Mouse (Mus musculus): Measurements from ENCODE around the gene D3Ertd254e. TPM values are rescaled to one million over a fixed set of nuclear protein-coding genes. Genes with fewer than 3 reads are reported as not detected.

The D3Ertd254e gene
- total and polyA plus RNA-seq, 2 experiments from 2014 or later, result 12.5 to 17.6 TPM

DNA sequence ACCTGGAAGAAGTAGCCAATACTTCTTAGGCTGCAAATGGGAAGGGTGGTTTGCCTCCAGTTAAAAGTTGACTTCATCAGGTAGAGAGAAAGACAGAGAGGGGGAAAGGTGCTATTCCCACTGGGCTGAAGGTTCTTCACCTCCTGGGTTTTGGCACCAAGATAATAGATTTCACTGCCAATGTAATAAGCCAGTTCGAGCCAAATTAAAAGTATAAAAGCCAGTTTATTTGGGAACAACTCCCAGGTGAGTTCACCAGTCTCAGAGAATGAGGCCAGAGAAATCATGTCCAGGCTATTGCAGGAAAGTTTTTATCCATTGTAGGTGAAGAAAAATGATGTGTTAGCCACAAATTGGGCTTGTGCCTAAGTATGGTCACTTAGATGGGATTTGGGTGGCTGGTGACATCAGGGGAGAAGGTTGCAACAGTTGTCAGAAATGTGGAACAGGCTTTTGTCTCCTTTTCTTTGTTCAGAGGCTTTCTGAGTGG is 12.6 kb upstream of the D3Ertd254e start:
- DNase-seq (ENCODE audit: low spot score), result no peak
- no peak for ATAC-seq
- WGBS, result 83% methylated on average over 1 of the region's 1 CpGs

DNA sequence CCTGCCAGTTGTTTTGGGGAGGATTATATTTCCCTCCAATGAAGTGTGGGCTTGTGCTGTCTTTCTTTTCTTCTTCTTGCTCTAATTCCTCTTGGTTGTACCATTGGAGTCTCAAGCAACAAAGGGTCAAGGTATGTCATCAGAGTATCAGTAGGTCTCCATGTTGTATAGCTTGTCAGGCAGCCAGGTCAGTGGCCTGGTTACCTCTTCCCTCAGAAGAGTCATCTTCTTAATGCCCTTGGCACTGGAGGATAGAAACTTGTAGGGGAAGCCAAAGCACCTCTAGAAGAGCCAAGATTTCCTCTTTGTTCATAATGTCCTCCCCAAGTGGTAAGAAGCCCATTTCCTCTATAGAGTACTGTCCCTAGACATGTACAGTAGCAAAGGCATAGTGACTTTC is 11.8 kb upstream of the D3Ertd254e start:
- no peak for DNase-seq (ENCODE audit: low spot score)

More for the DNA sequence above, 12.6 kb upstream of the D3Ertd254e start:
- Histone ChIP-seq H3K27ac (no peak overlapping the region), H3K4me1 (ENCODE audit: insufficient read depth, low read length) (no peaks in the 10 kb centered on the region), H3K4me3 (ENCODE audit: low read length) (no peak overlapping the region), H3K4me2 (ENCODE audit: low read depth, low read length) (no peak overlapping the region), H3K9me3 (ENCODE audit: low read length) (no peaks in the 10 kb centered on the region), H3K9ac (replicated peaks; ENCODE audit: low read length) (no peak overlapping the region), H3K27me3 (ENCODE audit: insufficient read depth, low read length) (no peaks in the 10 kb centered on the region), H3K36me3 (ENCODE audit: insufficient read depth, low read length) (no peaks in the 10 kb centered on the region)
- TF ChIP-seq CTCF (IDR thresholded peaks at IDR 0.05; ENCODE audit: low read depth), result no peak

DNA sequence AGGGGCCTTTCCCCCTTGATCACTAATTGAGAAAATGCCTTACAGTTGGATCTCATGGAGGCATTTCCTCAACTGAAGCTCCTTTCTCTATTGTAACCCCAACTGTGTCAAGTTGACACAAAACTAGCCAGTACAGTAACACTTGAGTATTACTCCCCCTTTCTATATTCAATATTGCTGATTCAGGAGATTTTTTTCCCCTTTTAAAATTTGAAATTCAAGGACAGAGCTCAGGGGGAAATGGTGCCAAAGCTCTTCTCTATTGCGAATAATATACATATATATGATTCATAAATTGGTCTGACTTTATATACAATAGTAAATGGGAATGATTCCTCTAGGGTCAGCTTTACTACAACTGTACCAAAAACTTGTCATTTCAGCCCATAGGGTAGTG is 282 bp upstream of the D3Ertd254e start:
- peak overlapping the region; percentile 58 for H3K4me2 ChIP-seq (ENCODE audit: low read depth, low read length)
- H3K4me1 ChIP-seq (ENCODE audit: insufficient read depth, low read length), result peaks cover 17% of the 10 kb centered on the region; the same call in 1 of the 2 replicates
- WGBS, result 8% methylated on average over 1 of the region's 1 CpGs
- TF ChIP-seq CTCF (IDR thresholded peaks at IDR 0.05; ENCODE audit: low read depth), result no peak
- no peaks in the 10 kb centered on the region for H3K36me3 ChIP-seq (ENCODE audit: insufficient read depth, low read length)
- H3K27me3 ChIP-seq (ENCODE audit: insufficient read depth, low read length), result no peaks in the 10 kb centered on the region
- DNase-seq (ENCODE audit: low spot score) (no peak), ATAC-seq (no peak)
- H3K27ac ChIP-seq, result no peak overlapping the region
- H3K4me3 ChIP-seq (ENCODE audit: low read length), result peak overlapping the region; percentile 95
- no peak overlapping the region; the same call in 1 of the 2 replicates for H3K9ac ChIP-seq (replicated peaks; ENCODE audit: low read length)
- no peaks in the 10 kb centered on the region for H3K9me3 ChIP-seq (ENCODE audit: low read length)

More for the DNA sequence above, 11.8 kb upstream of the D3Ertd254e start:
- Histone ChIP-seq H3K4me1 (ENCODE audit: insufficient read depth, low read length) (no peaks in the 10 kb centered on the region), H3K9me3 (ENCODE audit: low read length) (no peaks in the 10 kb centered on the region), H3K27ac (no peak overlapping the region), H3K27me3 (ENCODE audit: insufficient read depth, low read length) (no peaks in the 10 kb centered on the region), H3K4me2 (ENCODE audit: low read depth, low read length) (no peak overlapping the region), H3K4me3 (ENCODE audit: low read length) (no peak overlapping the region), H3K36me3 (ENCODE audit: insufficient read depth, low read length) (no peaks in the 10 kb centered on the region), H3K9ac (replicated peaks; ENCODE audit: low read length) (no peak overlapping the region)
- TF ChIP-seq CTCF (IDR thresholded peaks at IDR 0.05; ENCODE audit: low read depth), result no peak
- ATAC-seq, result no peak

DNA sequence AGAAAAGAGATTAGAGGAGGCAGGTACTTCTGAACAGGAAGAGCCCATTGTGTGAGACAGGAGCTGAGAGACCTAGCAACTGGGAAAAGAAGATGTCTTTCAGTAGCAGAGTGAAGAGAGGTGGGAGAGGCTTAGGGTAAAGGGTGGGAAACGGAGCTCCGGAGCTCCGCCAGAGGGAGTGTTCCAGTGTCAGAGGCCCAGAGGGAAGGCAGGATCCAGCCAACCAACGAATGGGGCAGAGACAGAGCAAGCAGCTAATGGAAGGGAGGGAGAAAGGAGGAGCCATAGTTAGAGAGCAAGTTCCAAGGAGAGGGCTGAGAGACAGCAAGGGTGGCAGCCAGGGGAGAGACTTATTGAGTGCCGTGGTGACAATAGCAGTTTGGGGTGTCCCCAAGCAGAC is 4.5 kb downstream of the D3Ertd254e start:
- no peak overlapping the region for H3K4me2 ChIP-seq (ENCODE audit: low read depth, low read length)
- DNase-seq (ENCODE audit: low spot score) (peak; percentile 18), ATAC-seq (no peak)
- TF ChIP-seq CTCF (IDR thresholded peaks at IDR 0.05; ENCODE audit: low read depth), result peak; percentile 29
- 25% methylated on average over 5 of the region's 5 CpGs for WGBS
- H3K36me3 ChIP-seq (ENCODE audit: insufficient read depth, low read length), result peaks cover 6% of the 10 kb centered on the region; the same call in 1 of the 2 replicates
- no peak overlapping the region for H3K9ac ChIP-seq (replicated peaks; ENCODE audit: low read length)
- H3K27me3 ChIP-seq (ENCODE audit: insufficient read depth, low read length), result no peaks in the 10 kb centered on the region
- H3K9me3 ChIP-seq (ENCODE audit: low read length), result no peaks in the 10 kb centered on the region
- no peak overlapping the region for H3K4me3 ChIP-seq (ENCODE audit: low read length)
- H3K4me1 ChIP-seq (ENCODE audit: insufficient read depth, low read length), result peaks cover 17% of the 10 kb centered on the region; the same call in 1 of the 2 replicates
- no peak overlapping the region for H3K27ac ChIP-seq

DNA sequence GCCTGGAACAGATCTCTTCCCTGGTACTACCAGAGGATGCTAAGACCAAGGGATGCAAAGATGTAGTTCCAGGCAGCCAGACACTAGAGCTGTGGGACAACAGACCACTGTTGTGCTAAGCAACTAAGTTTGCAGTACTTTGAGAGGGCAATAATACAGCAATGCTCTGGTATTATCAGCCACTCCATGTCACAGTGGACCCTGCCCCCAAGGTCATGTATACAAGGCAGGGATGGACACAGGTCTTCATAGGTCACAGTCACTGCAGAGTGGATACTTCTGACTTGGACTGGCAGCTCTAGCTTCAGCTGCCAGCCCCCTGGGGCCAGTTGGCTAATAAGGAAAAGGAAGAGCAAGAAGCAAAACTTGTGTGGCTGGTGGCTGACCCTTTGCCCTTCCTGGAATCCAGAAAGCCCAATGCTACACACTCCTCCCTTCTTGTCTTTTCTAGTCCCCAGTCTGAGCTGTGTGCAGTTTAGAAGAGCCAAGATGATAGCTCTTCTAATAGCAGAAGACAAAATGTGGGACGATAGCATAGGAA is 19.9 kb downstream of the D3Ertd254e start:
- H3K4me1 ChIP-seq (ENCODE audit: insufficient read depth, low read length), result no peaks in the 10 kb centered on the region
- DNase-seq (ENCODE audit: low spot score), result no peak
- no peak overlapping the region for H3K9ac ChIP-seq (replicated peaks; ENCODE audit: low read length)
- H3K4me3 ChIP-seq (ENCODE audit: low read length), result no peak overlapping the region
- H3K36me3 ChIP-seq (ENCODE audit: insufficient read depth, low read length), result peaks cover 17% of the 10 kb centered on the region
- 93% methylated on average over 1 of the region's 1 CpGs for WGBS
- H3K9me3 ChIP-seq (ENCODE audit: low read length), result no peaks in the 10 kb centered on the region
- no peak for TF ChIP-seq CTCF (IDR thresholded peaks at IDR 0.05; ENCODE audit: low read depth)
- no peak for ATAC-seq
- H3K4me2 ChIP-seq (ENCODE audit: low read depth, low read length), result no peak overlapping the region
- no peak overlapping the region for H3K27ac ChIP-seq
- H3K27me3 ChIP-seq (ENCODE audit: insufficient read depth, low read length), result no peaks in the 10 kb centered on the region

DNA sequence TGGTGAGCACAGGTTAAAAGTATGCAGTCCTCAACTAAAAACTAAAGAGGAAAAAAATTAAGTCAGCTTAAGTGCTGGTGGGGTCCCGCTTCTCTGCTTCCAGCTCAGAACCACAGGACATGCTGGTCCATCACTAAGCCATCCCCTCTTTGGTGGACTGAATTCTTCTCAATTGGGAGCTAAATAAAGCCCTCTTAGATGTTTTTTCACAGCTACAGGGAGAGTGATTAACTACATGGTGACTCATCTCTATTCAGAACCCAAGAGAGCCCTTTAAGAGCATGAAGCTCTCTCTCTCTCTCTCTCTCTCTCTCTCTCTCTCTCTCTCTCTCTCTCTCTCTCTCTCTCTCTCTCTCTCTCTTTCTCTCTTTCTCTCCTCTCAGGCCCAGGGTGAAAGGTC is 20.5 kb downstream of the D3Ertd254e start:
- H3K9me3 ChIP-seq (ENCODE audit: low read length), result no peaks in the 10 kb centered on the region
- DNase-seq (ENCODE audit: low spot score) (no peak), ATAC-seq (no peak)
- H3K9ac ChIP-seq (replicated peaks; ENCODE audit: low read length), result no peak overlapping the region
- no peak overlapping the region for H3K4me2 ChIP-seq (ENCODE audit: low read depth, low read length)
- peaks cover 14% of the 10 kb centered on the region for H3K36me3 ChIP-seq (ENCODE audit: insufficient read depth, low read length)
- 88% methylated on average over 1 of the region's 1 CpGs for WGBS
- no peaks in the 10 kb centered on the region for H3K4me1 ChIP-seq (ENCODE audit: insufficient read depth, low read length)
- TF ChIP-seq CTCF (IDR thresholded peaks at IDR 0.05; ENCODE audit: low read depth), result no peak
- H3K27me3 ChIP-seq (ENCODE audit: insufficient read depth, low read length), result no peaks in the 10 kb centered on the region
- H3K4me3 ChIP-seq (ENCODE audit: low read length), result no peak overlapping the region
- H3K27ac ChIP-seq, result no peak overlapping the region

DNA sequence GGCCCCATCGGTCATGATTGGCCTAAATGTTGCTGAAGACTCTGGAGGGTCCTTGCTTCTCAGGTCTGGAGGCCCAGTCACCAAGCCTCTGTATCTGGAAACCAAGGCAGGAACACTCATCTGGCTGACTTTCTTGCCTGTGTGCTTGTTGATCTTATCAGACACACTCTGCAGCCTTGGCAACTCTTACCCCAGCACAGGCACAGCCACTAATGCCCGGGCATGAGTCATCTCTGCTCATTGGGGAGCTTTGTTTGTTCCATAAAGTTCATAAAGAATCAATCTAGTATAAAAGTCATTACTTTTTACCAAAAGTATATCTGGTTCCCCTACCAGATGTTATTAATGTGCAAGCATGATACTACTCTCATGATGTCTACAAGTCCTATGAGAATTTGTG is 22.9 kb downstream of the D3Ertd254e start:
- 95% methylated on average over 2 of the region's 2 CpGs for WGBS
- ATAC-seq (no peak), DNase-seq (ENCODE audit: low spot score) (no peak)
- Histone ChIP-seq H3K9me3 (ENCODE audit: low read length) (no peaks in the 10 kb centered on the region), H3K27me3 (ENCODE audit: insufficient read depth, low read length) (no peaks in the 10 kb centered on the region), H3K27ac (no peak overlapping the region), H3K36me3 (ENCODE audit: insufficient read depth, low read length) (no peaks in the 10 kb centered on the region), H3K9ac (replicated peaks; ENCODE audit: low read length) (no peak overlapping the region), H3K4me2 (ENCODE audit: low read depth, low read length) (no peak overlapping the region), H3K4me1 (ENCODE audit: insufficient read depth, low read length) (no peaks in the 10 kb centered on the region), H3K4me3 (ENCODE audit: low read length) (no peak overlapping the region)
- no peak for TF ChIP-seq CTCF (IDR thresholded peaks at IDR 0.05; ENCODE audit: low read depth)

All from hindbrain, postnatal 0 days (tissue).